11 mouse cellular contexts compared by ENCODE assay signal in the genomic region with DNA sequence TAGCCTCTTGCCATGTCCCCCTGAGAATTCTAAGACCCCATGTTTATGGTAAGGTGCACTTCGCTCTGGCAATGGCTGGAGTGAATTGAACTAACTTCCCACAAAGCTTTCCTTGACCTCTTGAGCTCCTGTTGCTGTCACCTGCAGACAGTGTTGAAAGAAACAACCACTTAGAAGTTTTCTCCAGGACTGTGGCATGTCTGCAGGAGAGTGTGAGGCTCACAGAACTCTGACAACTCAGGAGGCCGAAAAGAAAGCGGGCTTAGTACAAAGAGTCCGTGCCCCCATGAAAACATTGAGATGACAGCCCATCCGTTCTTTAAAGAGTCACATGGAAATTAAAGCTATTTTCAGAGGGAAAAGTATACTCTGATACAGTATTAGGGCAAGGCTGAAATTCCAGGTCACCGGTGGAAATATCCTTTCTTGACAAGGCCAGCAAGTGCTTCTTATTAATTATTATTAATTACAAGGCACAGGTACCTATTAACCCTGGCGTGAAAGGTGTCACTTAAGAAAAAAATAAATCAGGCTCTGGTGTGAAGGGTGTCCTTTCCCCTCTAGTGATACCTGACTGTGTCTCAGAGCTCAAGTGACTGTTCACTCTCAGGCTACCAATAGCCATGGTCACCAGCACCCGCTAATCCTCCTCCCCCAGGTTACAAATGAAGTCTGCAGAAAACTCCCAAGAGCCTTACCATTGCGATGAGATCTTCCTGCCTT.
A peak's percentile ranks its signal among the peaks of the same experiment; 100 is the strongest.
DNase-seq lines count a peak whose midpoint lies in the region; ATAC-seq lines count a peak whose summit lies in the region.
"Had no signal": no experiment of that assay in that cellular context is flagged by ENCODE, and none has a peak within 500 bp of the region (broad histone marks: within the 10 kb centered on the region; RNA-seq: fewer than 3 reads in every experiment).

No protein-coding gene starts in this region.

- H3K9me3 ChIP-seq in kidney, embryonic 16.5 days (ENCODE audit: low read length), result no peaks in the 10 kb centered on the region
- no peaks in the 10 kb centered on the region for H3K9me3 ChIP-seq in hindbrain, embryonic 12.5 days (replicated peaks)
- H3K9me3 ChIP-seq in midbrain, embryonic 16.5 days (replicated peaks; ENCODE audit: control insufficient read depth, low read length, poor library complexity, severe bottlenecking), result no peaks in the 10 kb centered on the region
- H3K9me3 ChIP-seq: liver, embryonic 15.5 days had no signal

- 0 out of 2 replicates have a peak overlapping the region, but pooled peaks have one; percentile 47 for H3K9ac ChIP-seq in kidney, embryonic 16.5 days (replicated peaks; ENCODE audit: low read length)
- no peak overlapping the region for H3K9ac ChIP-seq in hindbrain, embryonic 12.5 days
- peak overlapping the region; percentile 37; the same call in 1 of the 2 replicates for H3K9ac ChIP-seq in midbrain, embryonic 16.5 days (ENCODE audit: low read depth, low read length)
- H3K9ac ChIP-seq: liver, embryonic 15.5 days had no signal

- H3K4me3 ChIP-seq in kidney, embryonic 16.5 days (ENCODE audit: low read length), result peak overlapping the region; percentile 27
- peak overlapping the region; percentile 6; the same call in 1 of the 2 replicates for H3K4me3 ChIP-seq in hindbrain, embryonic 12.5 days
- peak overlapping the region; percentile 16; the same call in 1 of the 2 replicates for H3K4me3 ChIP-seq in midbrain, embryonic 16.5 days (ENCODE audit: low read depth, low read length)
- H3K4me3 ChIP-seq: liver, embryonic 15.5 days had no signal

- H3K4me1 ChIP-seq in kidney, embryonic 16.5 days (ENCODE audit: insufficient read depth, low read length), result peaks cover 10% of the 10 kb centered on the region; the same call in 1 of the 2 replicates
- H3K4me1 ChIP-seq in hindbrain, embryonic 12.5 days, result peaks cover 21% of the 10 kb centered on the region
- peaks cover 8% of the 10 kb centered on the region; the same call in 1 of the 2 replicates for H3K4me1 ChIP-seq in midbrain, embryonic 16.5 days (ENCODE audit: control insufficient read depth, insufficient read depth, low read length)
- H3K4me1 ChIP-seq: liver, embryonic 15.5 days had no signal

- WGBS in kidney, embryonic 16.5 days, result 47% methylated on average over 9 of the region's 9 CpGs
- WGBS in hindbrain, embryonic 12.5 days, result 54% methylated on average over 9 of the region's 9 CpGs
- 56% methylated on average over 9 of the region's 9 CpGs for WGBS in midbrain, embryonic 16.5 days

- no peak for ATAC-seq in kidney, embryonic 16.5 days (ENCODE audit: low FRiP score, low TSS enrichment)
- no peak for ATAC-seq in hindbrain, embryonic 12.5 days (ENCODE audit: low FRiP score)
- no peak for ATAC-seq in midbrain, embryonic 16.5 days
- ATAC-seq: Patski had no signal

- peak; percentile 40 for DNase-seq in cerebellum, adult 8-10 months
- no peak for DNase-seq in cerebellum, adult 9-11 months
- no peak for DNase-seq in kidney, postnatal 14 days
- no peak for DNase-seq in adrenal gland, postnatal 14 days
- DNase-seq in thymus, postnatal 36 days, result no peak
- DNase-seq: kidney, adult 2 months had no signal

- no peak overlapping the region for H3K27ac ChIP-seq in kidney, embryonic 16.5 days (ENCODE audit: low read length)
- H3K27ac ChIP-seq in hindbrain, embryonic 12.5 days, result peak overlapping the region; percentile 64
- H3K27ac ChIP-seq in midbrain, embryonic 16.5 days (ENCODE audit: low read length), result 0 out of 2 replicates have a peak overlapping the region, but pooled peaks have one; percentile 39
- H3K27ac ChIP-seq: liver, embryonic 15.5 days had no signal

- no peaks in the 10 kb centered on the region for H3K27me3 ChIP-seq in kidney, embryonic 16.5 days (ENCODE audit: insufficient read depth, low read length)
- H3K27me3 ChIP-seq in hindbrain, embryonic 12.5 days, result no peaks in the 10 kb centered on the region
- no peaks in the 10 kb centered on the region for H3K27me3 ChIP-seq in midbrain, embryonic 16.5 days (ENCODE audit: control insufficient read depth, insufficient read depth, low read depth, low read length)
- H3K27me3 ChIP-seq: liver, embryonic 15.5 days had no signal

- peak overlapping the region; percentile 51 for H3K4me2 ChIP-seq in kidney, embryonic 16.5 days (replicated peaks; ENCODE audit: low read depth, low read length)
- H3K4me2 ChIP-seq in hindbrain, embryonic 12.5 days (replicated peaks), result peak overlapping the region; percentile 43
- peak overlapping the region; percentile 51 for H3K4me2 ChIP-seq in midbrain, embryonic 16.5 days (ENCODE audit: low read length)
- H3K4me2 ChIP-seq: liver, embryonic 15.5 days had no signal

- no peaks in the 10 kb centered on the region for H3K36me3 ChIP-seq in kidney, embryonic 16.5 days (ENCODE audit: insufficient read depth, low read length)
- no peaks in the 10 kb centered on the region for H3K36me3 ChIP-seq in hindbrain, embryonic 12.5 days
- no peaks in the 10 kb centered on the region for H3K36me3 ChIP-seq in midbrain, embryonic 16.5 days (ENCODE audit: control insufficient read depth, insufficient read depth, low read length)
- H3K36me3 ChIP-seq: liver, embryonic 15.5 days had no signal
